In genomic region chr2:150608872-150609560, GRCm38 (mm10) we compare ENCODE assay signal across 8 mouse cellular contexts. TPM values are rescaled to one million over a fixed set of nuclear protein-coding genes. Genes with fewer than 3 reads are reported as not detected.
DNase-seq lines count a peak whose midpoint lies in the region; ATAC-seq lines count a peak whose summit lies in the region.

No protein-coding gene starts in this region.

- H3K4me2 ChIP-seq in forebrain, embryonic 12.5 days, result peak overlapping the region; percentile 86
- H3K4me2 ChIP-seq in hindbrain, embryonic 15.5 days, result peak overlapping the region; percentile 68

- ATAC-seq in cerebellum, adult (ENCODE audit: insufficient number of reproducible peaks, low FRiP score, low TSS enrichment), result peak; percentile 71
- ATAC-seq in forebrain, embryonic 12.5 days (ENCODE audit: low FRiP score), result peak; percentile 75
- ATAC-seq in hindbrain, embryonic 15.5 days (ENCODE audit: low FRiP score, low read depth), result peak; percentile 49

- 0 out of 2 replicates have a peak overlapping the region, but pooled peaks have one; percentile 10 for H3K27ac ChIP-seq in forebrain, embryonic 12.5 days
- peak overlapping the region; percentile 68 for H3K27ac ChIP-seq in hindbrain, embryonic 15.5 days (replicated peaks)

- no peaks in the 10 kb centered on the region for H3K36me3 ChIP-seq in forebrain, embryonic 12.5 days (replicated peaks)
- no peaks in the 10 kb centered on the region for H3K36me3 ChIP-seq in hindbrain, embryonic 15.5 days

- 2% methylated on average over 10 of the region's 10 CpGs for WGBS in forebrain, embryonic 12.5 days
- under 1% methylated on average over 10 of the region's 10 CpGs for WGBS in hindbrain, embryonic 15.5 days

- H3K4me3 ChIP-seq in forebrain, embryonic 12.5 days (replicated peaks), result peak overlapping the region; percentile 88
- H3K4me3 ChIP-seq in hindbrain, embryonic 15.5 days, result peak overlapping the region; percentile 85

- DNase-seq in adrenal gland, adult (ENCODE audit: inconsistent age in 2 of 2, low spot score in 1 of 2), result peak; percentile 55 to 91
- DNase-seq in adrenal gland, postnatal 25 days, result no peak
- DNase-seq in layer of hippocampus, postnatal 25 days (ENCODE audit: extremely low spot score in 1 of 2, low spot score in 1 of 2), result peak; percentile 17 to 56
- peak; percentile 81 for DNase-seq in lung, postnatal 10 days
- DNase-seq in retina, postnatal 1 day, result peak; percentile 88

- no peaks in the 10 kb centered on the region for H3K9me3 ChIP-seq in forebrain, embryonic 12.5 days
- no peaks in the 10 kb centered on the region for H3K9me3 ChIP-seq in hindbrain, embryonic 15.5 days

- peaks cover 9% of the 10 kb centered on the region for H3K4me1 ChIP-seq in forebrain, embryonic 12.5 days
- peaks cover 17% of the 10 kb centered on the region for H3K4me1 ChIP-seq in hindbrain, embryonic 15.5 days (replicated peaks)

- H3K27me3 ChIP-seq in forebrain, embryonic 12.5 days, result no peaks in the 10 kb centered on the region
- H3K27me3 ChIP-seq in hindbrain, embryonic 15.5 days, result no peaks in the 10 kb centered on the region

- H3K9ac ChIP-seq in forebrain, embryonic 12.5 days, result no peak overlapping the region
- peak overlapping the region; percentile 84 for H3K9ac ChIP-seq in hindbrain, embryonic 15.5 days

RNA-seq across cellular contexts. Expression of gene Apmap, which starts 0.6 kb away (rescaled TPM):
- 115 and 122 TPM in 2 replicates for total RNA-seq in adrenal gland, postnatal 25 days (2021)
- 35.7 and 36.4 TPM in 2 replicates for polyA plus RNA-seq in forebrain, embryonic 12.5 days (2016; fragmentation: Nextera tagmentation; extraction: Ambion mirVana)
- polyA plus RNA-seq in hindbrain, embryonic 15.5 days (2015; fragmentation: Nextera tagmentation; extraction: Ambion mirVana), result 40.3 and 43.5 TPM in 2 replicates
- 10 to 100 TPM; 52.4 to 58.0 TPM for total RNA-seq in layer of hippocampus, postnatal 25 days (2021)

RNA-seq across cellular contexts. Expression of gene Cst7, which starts 38.8 kb away (rescaled TPM):
- total RNA-seq in adrenal gland, postnatal 25 days (2021), result not detected in 2 replicates
- polyA plus RNA-seq in forebrain, embryonic 12.5 days (2016; fragmentation: Nextera tagmentation; extraction: Ambion mirVana), result 0.19 and 0.35 TPM in 2 replicates
- 0.26 and 0.60 TPM in 2 replicates for polyA plus RNA-seq in hindbrain, embryonic 15.5 days (2015; fragmentation: Nextera tagmentation; extraction: Ambion mirVana)
- under 1 TPM in 1 of 2 experiments, not detected in 1; 0.27 TPM for total RNA-seq in layer of hippocampus, postnatal 25 days (2021)

RNA-seq across cellular contexts. Expression of gene Acss1, which starts 59.3 kb away (rescaled TPM):
- total RNA-seq in adrenal gland, postnatal 25 days (2021), result 17.3 and 23.4 TPM in 2 replicates
- 43.4 and 54.8 TPM in 2 replicates for polyA plus RNA-seq in forebrain, embryonic 12.5 days (2016; fragmentation: Nextera tagmentation; extraction: Ambion mirVana)
- 15.0 and 19.8 TPM in 2 replicates for polyA plus RNA-seq in hindbrain, embryonic 15.5 days (2015; fragmentation: Nextera tagmentation; extraction: Ambion mirVana)
- 10 to 100 TPM; 22.9 to 32.2 TPM for total RNA-seq in layer of hippocampus, postnatal 25 days (2021)
